19 mouse cellular contexts compared by ENCODE assay signal in genomic region chr11:103534973-103535372, GRCm38 (mm10). TPM values are rescaled to one million over a fixed set of nuclear protein-coding genes. Genes with fewer than 3 reads are reported as not detected.
"Had no signal": no experiment of that assay in that cellular context is flagged by ENCODE, and none has a peak within 500 bp of the region (broad histone marks: within the 10 kb centered on the region; RNA-seq: fewer than 3 reads in every experiment).

No protein-coding gene starts in this region.

RNA-seq across cellular contexts. Expression of gene Lrrc37a, which starts 30.6 kb away (rescaled TPM):
- polyA plus RNA-seq: cortical plate, adult 2 months; embryonic facial prominence, embryonic 10.5 days; embryonic facial prominence, embryonic 11.5 days; embryonic facial prominence, embryonic 12.5 days; embryonic facial prominence, embryonic 13.5 days; embryonic facial prominence, embryonic 14.5 days; embryonic facial prominence, embryonic 15.5 days; forebrain, embryonic 10.5 days; forebrain, embryonic 11.5 days; forebrain, embryonic 12.5 days; forebrain, embryonic 13.5 days; forebrain, embryonic 14.5 days; forebrain, embryonic 15.5 days; forebrain, embryonic 16.5 days; forebrain, postnatal 0 days; frontal cortex, adult 2 months; heart, adult 2 months; heart, embryonic 10.5 days; heart, embryonic 11.5 days had no signal
